Mouse (Mus musculus) kidney, adult 10 weeks (tissue): ENCODE data around the gene Ccdc122. TPM values are rescaled to one million over a fixed set of nuclear protein-coding genes. Genes with fewer than 3 reads are reported as not detected.

Experiments used
- polyA plus RNA-seq: library from polyadenylated mRNA; stranded (reverse); fragments of 350-450 nt; fragmentation: Illumina TruSeq; extraction: RNeasy Lipid Tissue Mini Kit (QIAGEN cat#74804); gene quantifications from one replicate; pipeline ENCODE4 v1.2.3, GENCODE M21; 2014; ENCODE audit warnings: low read depth, low replicate concordance

Ccdc122 gene
- polyA plus RNA-seq, result 8.0 TPM

GRCm38 (mm10) chr14:77036226-77037046 is at the start of gene Ccdc122, which contains the start of gene Lacc1:
Gene Ccdc122, plus strand, starts transcription at chr14:77036772.
Gene Lacc1, minus strand, starts transcription at chr14:77036904.

GRCm38 (mm10) chr14:77156222-77156910 is 119.8 kb downstream of the Ccdc122 start, which contains the start of gene Enox1:
Gene Enox1, plus strand, starts transcription at chr14:77156763.

Other genes starting within 250 kb of the Ccdc122 start
- 4.5 TPM for gene Lacc1, start 132 bp downstream of the Ccdc122 start, polyA plus RNA-seq
- 4.1 TPM for gene Enox1, start 120.0 kb downstream of the Ccdc122 start, polyA plus RNA-seq